Mouse (Mus musculus) MEL (cell line): Measurements from ENCODE around the gene Igflr1. TPM values are rescaled to one million over a fixed set of nuclear protein-coding genes. Genes with fewer than 3 reads are reported as not detected.

Experiments
- DNase-seq: peaks from one replicate; pipeline ENCODE4 v3.0.0; 2011; ENCODE audit warnings: low read depth, low spot score
- H3K27ac ChIP-seq: 2 replicates; pipeline ENCODE4 v1.5.1; 2012; ENCODE audit warnings: low read depth, mild to moderate bottlenecking, control low read depth, low read length, moderate library complexity; ENCODE audit not compliant: control insufficient read depth
- H3K27me3 ChIP-seq, 2 experiments: fragments of 150-350 bp in 1 of 2; sonication (generic) in 1 of 2; 2 replicates each; pipeline ENCODE4 v1.6.1; 2012; ENCODE audit warnings: low read length in 2 of 2, mild to moderate bottlenecking in 2 of 2, improper control_type of control experiment in 1 of 2, moderate library complexity in 1 of 2; ENCODE audit not compliant: insufficient read depth in 2 of 2, control insufficient read depth in 1 of 2
- H3K36me3 ChIP-seq, 2 experiments: 2 replicates each; pipeline ENCODE4 v1.6.1; 2012 to 2014; ENCODE audit warnings: low read length in 2 of 2, improper control_type of control experiment in 1 of 2, inconsistent platforms in 1 of 2, mild to moderate bottlenecking in 1 of 2; ENCODE audit not compliant: insufficient read depth in 2 of 2, control insufficient read depth in 1 of 2
- H3K4me1 ChIP-seq, 2 experiments: fragments of 150-350 bp in 1 of 2; sonication (generic) in 1 of 2; 2 replicates each; pipeline ENCODE4 v1.6.1; 2012; ENCODE audit warnings: low read length in 2 of 2, improper control_type of control experiment in 1 of 2, mild to moderate bottlenecking in 1 of 2; ENCODE audit not compliant: insufficient read depth in 2 of 2, control insufficient read depth in 1 of 2
- H3K4me3 ChIP-seq, 2 experiments: fragments of 150-350 bp in 1 of 2; sonication (generic) in 1 of 2; 2 replicates each; pipeline ENCODE4 v1.5.1; 2012; ENCODE audit warnings: low read depth in 2 of 2, low read length in 2 of 2, mild to moderate bottlenecking in 2 of 2, moderate library complexity in 2 of 2, control low read depth in 1 of 2, improper control_type of control experiment in 1 of 2; ENCODE audit not compliant: control insufficient read depth in 1 of 2, insufficient read depth in 1 of 2
- H3K79me2 ChIP-seq: 2 replicates; pipeline ENCODE4 v1.6.1; 2012; ENCODE audit warnings: mild to moderate bottlenecking, low read length, moderate library complexity; ENCODE audit not compliant: control insufficient read depth, poor library complexity, insufficient read depth
- H3K9ac ChIP-seq: 2 replicates; pipeline ENCODE4 v1.6.1; 2012; ENCODE audit warnings: low read depth, mild to moderate bottlenecking, control low read depth, low read length, moderate library complexity; ENCODE audit not compliant: control insufficient read depth, poor library complexity, severe bottlenecking
- H3K9me3 ChIP-seq: fragments of 150-350 bp; sonication (generic); replicated peaks from 2 replicates; pipeline ENCODE4 v1.6.1; 2012; ENCODE audit warnings: mild to moderate bottlenecking, low read length, improper control_type of control experiment, moderate library complexity; ENCODE audit not compliant: insufficient read depth
- BHLHE40 ChIP-seq: IDR thresholded peaks from 2 replicates; pipeline ENCODE4 v1.6.1; 2012; ENCODE audit warnings: low read depth, mild to moderate bottlenecking, inconsistent platforms, low read length, improper control_type of control experiment, borderline replicate concordance
- CHD2 ChIP-seq: IDR thresholded peaks from 2 replicates; pipeline ENCODE4 v1.6.1; 2011; ENCODE audit warnings: low read length, improper control_type of control experiment
- CTCF ChIP-seq, 3 experiments: IDR thresholded peaks in 2 of 3; conservative IDR thresholded peaks in 1 of 3; 2 replicates each; pipeline ENCODE4 v1.5.1; 2011 to 2012; ENCODE audit warnings: low read length in 3 of 3, low read depth in 2 of 3, mild to moderate bottlenecking in 2 of 3, improper control_type of control experiment in 1 of 3, inconsistent platforms in 1 of 3, mixed read lengths in 1 of 3, moderate library complexity in 1 of 3; ENCODE audit not compliant: control insufficient read depth in 1 of 3, insufficient read depth in 1 of 3, poor library complexity in 1 of 3, severe bottlenecking in 1 of 3
- E2F4 ChIP-seq: IDR thresholded peaks from 2 replicates; pipeline ENCODE4 v1.6.1; 2011; ENCODE audit warnings: low read depth, low read length, improper control_type of control experiment, borderline replicate concordance
- ELF1 ChIP-seq: IDR thresholded peaks from 2 replicates; pipeline ENCODE4 v1.6.1; 2014; ENCODE audit warnings: low read depth, mild to moderate bottlenecking, inconsistent platforms, low read length, improper control_type of control experiment, moderate library complexity
- EP300 ChIP-seq, 2 experiments: IDR thresholded peaks; 2 replicates each; pipeline ENCODE4 v1.6.1; 2011; ENCODE audit warnings: improper control_type of control experiment in 2 of 2, low read length in 2 of 2, low read depth in 1 of 2, mild to moderate bottlenecking in 1 of 2
- ETS1 ChIP-seq: IDR thresholded peaks from 2 replicates; pipeline ENCODE4 v1.6.1; 2012; ENCODE audit warnings: low read depth, mild to moderate bottlenecking, inconsistent platforms, low read length, improper control_type of control experiment, moderate library complexity
- GABPA ChIP-seq: IDR thresholded peaks from 2 replicates; pipeline ENCODE4 v1.6.1; 2012; ENCODE audit warnings: low read depth, mild to moderate bottlenecking, inconsistent platforms, low read length, improper control_type of control experiment, moderate library complexity
- HCFC1 ChIP-seq: IDR thresholded peaks from 2 replicates; pipeline ENCODE4 v1.6.1; 2012; ENCODE audit warnings: low read depth, mild to moderate bottlenecking, inconsistent platforms, low read length, improper control_type of control experiment, moderate library complexity
- JUND ChIP-seq: IDR thresholded peaks from 2 replicates; pipeline ENCODE4 v1.6.1; 2011; ENCODE audit warnings: low read depth, mild to moderate bottlenecking, improper control_type of control experiment, low read length
- KAT2A ChIP-seq: conservative IDR thresholded peaks from 2 replicates; pipeline ENCODE4 v1.6.1; 2012; ENCODE audit warnings: low read depth, low read length, improper control_type of control experiment, inconsistent platforms
- MAFK ChIP-seq: IDR thresholded peaks from 2 replicates; pipeline ENCODE4 v1.6.1; 2011; ENCODE audit warnings: low read depth, mild to moderate bottlenecking, low read length, improper control_type of control experiment, borderline replicate concordance
- MAX ChIP-seq: IDR thresholded peaks from 2 replicates; pipeline ENCODE4 v1.6.1; 2011; ENCODE audit warnings: low read length, improper control_type of control experiment
- MAZ ChIP-seq: IDR thresholded peaks from 2 replicates; pipeline ENCODE4 v1.6.1; 2012; ENCODE audit warnings: low read depth, mild to moderate bottlenecking, inconsistent platforms, low read length, improper control_type of control experiment
- MEF2A ChIP-seq: IDR thresholded peaks from 2 replicates; pipeline ENCODE4 v1.6.1; 2014; ENCODE audit warnings: low read depth, mild to moderate bottlenecking, inconsistent platforms, low read length, improper control_type of control experiment; ENCODE audit not compliant: poor library complexity, insufficient replicate concordance, severe bottlenecking; ENCODE audit errors: extremely low read depth
- MXI1 ChIP-seq: IDR thresholded peaks from 2 replicates; pipeline ENCODE4 v1.6.1; 2011; ENCODE audit warnings: mild to moderate bottlenecking, low read depth, low read length, improper control_type of control experiment
- MYB ChIP-seq: IDR thresholded peaks from 2 replicates; pipeline ENCODE4 v1.6.1; 2011; ENCODE audit warnings: mild to moderate bottlenecking, low read depth, low read length, improper control_type of control experiment
- MYC ChIP-seq: IDR thresholded peaks from 2 replicates; pipeline ENCODE4 v1.6.1; 2011; ENCODE audit warnings: low read depth, mild to moderate bottlenecking, low read length, improper control_type of control experiment, moderate library complexity
- NELFE ChIP-seq: IDR thresholded peaks from 2 replicates; pipeline ENCODE4 v1.6.1; 2011; ENCODE audit warnings: low read depth, low read length, improper control_type of control experiment
- NRF1 ChIP-seq: IDR thresholded peaks from 2 replicates; pipeline ENCODE4 v1.6.1; 2014; ENCODE audit warnings: low read depth, mild to moderate bottlenecking, inconsistent platforms, low read length, improper control_type of control experiment, moderate library complexity; ENCODE audit not compliant: poor library complexity, insufficient read depth, severe bottlenecking
- POLR2A ChIP-seq, 2 experiments: IDR thresholded peaks; 2 replicates each; pipeline ENCODE4 v1.6.1; 2011 to 2012; ENCODE audit warnings: low read length in 2 of 2, mild to moderate bottlenecking in 2 of 2, control low read depth in 1 of 2, improper control_type of control experiment in 1 of 2, low read depth in 1 of 2, moderate library complexity in 1 of 2; ENCODE audit not compliant: control insufficient read depth in 1 of 2, insufficient read depth in 1 of 2, poor library complexity in 1 of 2
- POLR2AphosphoS2 ChIP-seq: IDR thresholded peaks from 2 replicates; pipeline ENCODE4 v1.6.1; 2011; ENCODE audit warnings: low read length, improper control_type of control experiment
- RAD21 ChIP-seq: IDR thresholded peaks from 2 replicates; pipeline ENCODE4 v1.6.1; 2011; ENCODE audit warnings: mild to moderate bottlenecking, low read depth, low read length, improper control_type of control experiment
- RCOR1 ChIP-seq: IDR thresholded peaks from 2 replicates; pipeline ENCODE4 v1.6.1; 2012; ENCODE audit warnings: low read depth, mild to moderate bottlenecking, inconsistent platforms, low read length, improper control_type of control experiment
- SIN3A ChIP-seq: IDR thresholded peaks from 2 replicates; pipeline ENCODE4 v1.6.1; 2012; ENCODE audit warnings: low read length, improper control_type of control experiment, inconsistent platforms
- SMC3 ChIP-seq: IDR thresholded peaks from 2 replicates; pipeline ENCODE4 v1.6.1; 2011; ENCODE audit warnings: low read depth, low read length, improper control_type of control experiment
- TAL1 ChIP-seq: IDR thresholded peaks from 2 replicates; pipeline ENCODE4 v1.6.1; 2012; ENCODE audit warnings: mild to moderate bottlenecking, inconsistent platforms, low read length, moderate library complexity, mixed read lengths
- TBP ChIP-seq: IDR thresholded peaks from 2 replicates; pipeline ENCODE4 v1.8.0; 2011; ENCODE audit warnings: low read depth, low read length, improper control_type of control experiment
- TCF12 ChIP-seq: IDR thresholded peaks from 2 replicates; pipeline ENCODE4 v1.6.1; 2014; ENCODE audit warnings: low read depth, mild to moderate bottlenecking, inconsistent platforms, low read length, improper control_type of control experiment, moderate library complexity
- UBTF ChIP-seq: IDR thresholded peaks from 2 replicates; pipeline ENCODE4 v1.6.1; 2012; ENCODE audit warnings: low read depth, mild to moderate bottlenecking, inconsistent platforms, low read length, improper control_type of control experiment, moderate library complexity, borderline replicate concordance; ENCODE audit not compliant: insufficient read depth
- USF1 ChIP-seq: IDR thresholded peaks from 2 replicates; pipeline ENCODE4 v1.6.1; 2014; ENCODE audit warnings: low read depth, mild to moderate bottlenecking, inconsistent platforms, low read length, improper control_type of control experiment, moderate library complexity
- USF2 ChIP-seq, 2 experiments: IDR thresholded peaks; 2 replicates each; pipeline ENCODE4 v1.6.1; 2011 to 2012; ENCODE audit warnings: improper control_type of control experiment in 2 of 2, low read length in 2 of 2, borderline replicate concordance in 1 of 2, inconsistent platforms in 1 of 2, low read depth in 1 of 2, mild to moderate bottlenecking in 1 of 2; ENCODE audit not compliant: insufficient read depth in 1 of 2
- ZC3H11A ChIP-seq: IDR thresholded peaks from 2 replicates; pipeline ENCODE4 v1.6.1; 2012; ENCODE audit warnings: low read depth, mild to moderate bottlenecking, inconsistent platforms, low read length, improper control_type of control experiment
- ZKSCAN1 ChIP-seq: IDR thresholded peaks from 2 replicates; pipeline ENCODE4 v1.6.1; 2012; ENCODE audit warnings: low read depth, mild to moderate bottlenecking, inconsistent platforms, low read length, improper control_type of control experiment, moderate library complexity
- ZMIZ1 ChIP-seq: IDR thresholded peaks from 2 replicates; pipeline ENCODE4 v1.6.1; 2012; ENCODE audit warnings: low read depth, mild to moderate bottlenecking, inconsistent platforms, low read length, improper control_type of control experiment, moderate library complexity
- polyA plus RNA-seq, 2 experiments: library from polyadenylated mRNA; stranded (reverse) in 1 of 2; unstranded in 1 of 2; fragments of >175 nt in 1 of 2; fragments of >200 nt in 1 of 2; gene quantifications; 2 replicates each; pipeline versions ENCODE4 v1.2.1 to v1.2.4; 2012; ENCODE audit warnings: low replicate concordance in 2 of 2, low read depth in 1 of 2; ENCODE audit not compliant: insufficient read length in 2 of 2, insufficient read depth in 1 of 2, missing spikeins in 1 of 2
- total RNA-seq: library from RNA; depleted of rRNA; stranded (reverse); fragments of 300-350 nt; gene quantifications from 2 replicates; pipeline ENCODE4 v1.2.3, GENCODE M21; 2012

The Igflr1 gene
- total and polyA plus RNA-seq, 3 experiments = 1.3 to 3.1 TPM; not detected in 1

GRCm38 (mm10) chr7:30588676-30589434 lies 23.6 kb downstream of the Igflr1 start, which contains the start of gene Kmt2b:
Gene Kmt2b (minus strand): TSS chr7:30588726.
- Histone ChIP-seq H3K4me1 (peaks cover 7 to 31% of the 10 kb centered on the region in 2 experiments; a peak in 3 of 4 replicates), H3K9me3 (no peaks in the 10 kb centered on the region), H3K36me3 (peaks cover 4 to 13% of the 10 kb centered on the region in 2 experiments; a peak in 3 of 4 replicates), H3K79me2 (peaks cover 36% of the 10 kb centered on the region), H3K4me3 (peak within 1 kb of the TSS; percentile 83 to 99), H3K27me3 (no peaks in the 10 kb centered on the region), H3K27ac (peak within 1 kb of the TSS; percentile 70), H3K9ac (peak within 1 kb of the TSS; percentile 93)
- DNase-seq = peak; percentile 97
- peak; percentile 68; the same call in 1 of the 2 replicates for TF ChIP-seq ELF1
- no peak for TF ChIP-seq TAL1
- TF ChIP-seq USF1 = no peak
- TF ChIP-seq TCF12 = peak; percentile 45; the same call in 1 of the 2 replicates
- no peak; the same call in 1 of the 2 replicates for TF ChIP-seq CHD2
- TF ChIP-seq ZMIZ1 = no peak
- TF ChIP-seq RCOR1 = no peak
- TF ChIP-seq BHLHE40 = 0 out of 2 replicates have a peak, but pooled peaks have one; percentile 31
- TF ChIP-seq E2F4 = no peak
- TF ChIP-seq MXI1 = no peak; the same call in 1 of the 2 replicates
- TF ChIP-seq UBTF = no peak
- TF ChIP-seq TBP = no peak
- no peak for TF ChIP-seq GABPA
- TF ChIP-seq NELFE = no peak; the same call in none of the 2 replicates
- TF ChIP-seq ZC3H11A = no peak
- peak; percentile 68; the same call in 1 of the 2 replicates for TF ChIP-seq SIN3A
- no peak for TF ChIP-seq RAD21
- no peak for TF ChIP-seq USF2 (IDR thresholded peaks at IDR 0.05; ENCODE audit: borderline replicate concordance in 1 of 2, insufficient read depth in 1 of 2, low read depth in 1 of 2, low read length in 2 of 2)
- TF ChIP-seq MAZ = peak; percentile 91
- no peak for TF ChIP-seq SMC3
- peak; percentile 43; the same call in 1 of the 2 replicates for TF ChIP-seq ETS1
- TF ChIP-seq CTCF (IDR thresholded peaks at IDR 0.05 in 2 of 3, conservative IDR thresholded peaks at IDR 0.05 in 1 of 3; ENCODE audit: control insufficient read depth in 1 of 3, insufficient read depth in 1 of 3, low read depth in 2 of 3, low read length in 3 of 3, poor library complexity in 1 of 3, severe bottlenecking in 1 of 3) = no peak
- no peak for TF ChIP-seq MYC
- peak; percentile 42; the same call in 1 of the 2 replicates for TF ChIP-seq NRF1
- no peak for TF ChIP-seq ZKSCAN1
- no peak for TF ChIP-seq MAFK
- TF ChIP-seq EP300 (IDR thresholded peaks at IDR 0.05; ENCODE audit: low read depth in 1 of 2, low read length in 2 of 2) = no peak
- TF ChIP-seq POLR2A (IDR thresholded peaks at IDR 0.05; ENCODE audit: control insufficient read depth in 1 of 2, insufficient read depth in 1 of 2, low read depth in 1 of 2, low read length in 2 of 2, poor library complexity in 1 of 2) = peak in 1 of 2 experiments; percentile 69; a peak in 2 of 4 replicates
- TF ChIP-seq HCFC1 = peak; percentile 95
- peak; percentile 45; the same call in 1 of the 2 replicates for TF ChIP-seq MAX
- no peak for TF ChIP-seq MYB
- no peak for TF ChIP-seq POLR2AphosphoS2
- peak; percentile 87 for TF ChIP-seq KAT2A
- TF ChIP-seq MEF2A = no peak
- no peak for TF ChIP-seq JUND
